Mouse (Mus musculus) thymus, adult 2 months (tissue): ENCODE results near the gene Ankrd42.

Source experiments
- CTCF ChIP-seq: fragments of 200-500 bp; IDR thresholded peaks from 2 replicates; pipeline ENCODE4 v1.5.1; 2012; ENCODE audit warnings: mild to moderate bottlenecking, control low read depth, low read length, moderate library complexity, borderline replicate concordance; ENCODE audit not compliant: control insufficient read depth, poor library complexity, insufficient read depth; ENCODE audit errors: extremely low read depth
- POLR2A ChIP-seq: fragments of 200-500 bp; IDR thresholded peaks from 2 replicates; pipeline ENCODE4 v1.6.1; 2012; ENCODE audit warnings: mild to moderate bottlenecking, low read length, control low read depth, moderate library complexity; ENCODE audit not compliant: control insufficient read depth, poor library complexity, insufficient read depth; ENCODE audit errors: extremely low read depth

GRCm38 (mm10) chr7:92669507-92670471 lies 32.8 kb upstream of the Ankrd42 start, which contains the start of gene Pcf11:
- TF ChIP-seq POLR2A: peak; percentile 98
- TF ChIP-seq CTCF: no peak
